Mouse (Mus musculus) lung, embryonic 16.5 days (tissue): ENCODE measurements around the gene Ppp2r1a. TPM values are rescaled to one million over a fixed set of nuclear protein-coding genes. Genes with fewer than 3 reads are reported as not detected.

Experiments used
- ATAC-seq: fragments of 200-750 bp; cut with Nextera tagmentation; 2 replicates; pipeline ENCODE4 v1.8.0; 2017; ENCODE audit warnings: low read depth, mild to moderate bottlenecking, moderate library complexity
- H3K27ac ChIP-seq: fragments of 300-500 bp; sonication (generic); 2 replicates; pipeline ENCODE4 v1.5.1; 2014; ENCODE audit warnings: mild to moderate bottlenecking, control low read depth, low read length
- H3K27me3 ChIP-seq: fragments of 300-500 bp; sonication (generic); 2 replicates; pipeline ENCODE4 v1.6.1; 2014; ENCODE audit warnings: low read depth, low read length, mixed read lengths; ENCODE audit not compliant: control insufficient read depth, insufficient read depth
- H3K36me3 ChIP-seq: fragments of 300-500 bp; sonication (generic); 2 replicates; pipeline ENCODE4 v1.6.1; 2014; ENCODE audit warnings: low read length; ENCODE audit not compliant: control insufficient read depth, insufficient read depth
- H3K4me1 ChIP-seq: fragments of 300-500 bp; sonication (generic); replicated peaks from 2 replicates; pipeline ENCODE4 v1.6.1; 2014; ENCODE audit warnings: low read length, mixed read lengths; ENCODE audit not compliant: control insufficient read depth, insufficient read depth
- H3K4me2 ChIP-seq: fragments of 300-500 bp; sonication (generic); 2 replicates; pipeline ENCODE4 v1.6.1; 2014; ENCODE audit warnings: low read depth, low read length, control low read depth
- H3K4me3 ChIP-seq: fragments of 300-500 bp; sonication (generic); 2 replicates; pipeline ENCODE4 v1.5.1; 2014; ENCODE audit warnings: mild to moderate bottlenecking, low read length, control low read depth
- H3K9ac ChIP-seq: fragments of 300-500 bp; sonication (generic); 2 replicates; pipeline ENCODE4 v1.6.1; 2014; ENCODE audit warnings: low read length, control low read depth
- H3K9me3 ChIP-seq: fragments of 300-500 bp; sonication (generic); 2 replicates; pipeline ENCODE4 v1.6.1; 2016; ENCODE audit warnings: low read length; ENCODE audit not compliant: control insufficient read depth
- WGBS: fragments of 180-500 bp; shearing (Covaris S2); extraction: QIAGEN DNeasy Blood & Tissue Kit; methylation state at CpG from one replicate; pipeline ENCODE4 v1.1.7; 2014; 5-methylcytosine and 5-hydroxymethylcytosine counted together
- polyA plus RNA-seq: library from polyadenylated mRNA; unstranded; fragments of >200 nt; fragmentation: Nextera tagmentation; extraction: Ambion mirVana; gene quantifications from 2 replicates; pipeline ENCODE4 v1.2.1, GENCODE M21; 2015

Ppp2r1a gene
- polyA plus RNA-seq, 1 experiment from 2014 or later: 364 TPM

DNA sequence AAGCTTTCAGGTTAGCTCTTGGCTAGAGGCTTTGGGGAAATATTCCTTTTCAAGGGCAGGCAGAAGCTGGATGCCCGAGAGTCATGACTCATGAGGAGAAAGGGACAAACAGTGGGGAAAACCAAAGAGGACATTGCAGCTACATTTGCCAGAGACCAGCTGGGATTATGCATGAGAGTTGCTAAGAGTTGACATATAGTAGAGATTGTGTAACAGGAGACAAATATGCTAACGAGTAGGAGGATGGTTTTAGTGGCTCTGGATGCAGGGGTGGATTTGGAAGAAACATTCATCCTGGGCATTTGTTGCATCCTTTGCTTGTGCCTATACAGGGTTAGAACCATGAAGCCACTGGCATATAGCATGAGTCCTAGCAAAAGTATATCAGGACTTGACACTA lies 48.6 kb downstream of the Ppp2r1a start:
- H3K9me3 ChIP-seq: no peaks in the 10 kb centered on the region
- no peak overlapping the region for H3K4me2 ChIP-seq
- H3K27ac ChIP-seq: no peak overlapping the region
- ATAC-seq: no peak
- H3K4me3 ChIP-seq: no peak overlapping the region
- WGBS: 64% methylated on average over 2 of the region's 2 CpGs
- no peaks in the 10 kb centered on the region for H3K4me1 ChIP-seq
- H3K9ac ChIP-seq: no peak overlapping the region
- no peaks in the 10 kb centered on the region for H3K27me3 ChIP-seq
- H3K36me3 ChIP-seq: no peaks in the 10 kb centered on the region

DNA sequence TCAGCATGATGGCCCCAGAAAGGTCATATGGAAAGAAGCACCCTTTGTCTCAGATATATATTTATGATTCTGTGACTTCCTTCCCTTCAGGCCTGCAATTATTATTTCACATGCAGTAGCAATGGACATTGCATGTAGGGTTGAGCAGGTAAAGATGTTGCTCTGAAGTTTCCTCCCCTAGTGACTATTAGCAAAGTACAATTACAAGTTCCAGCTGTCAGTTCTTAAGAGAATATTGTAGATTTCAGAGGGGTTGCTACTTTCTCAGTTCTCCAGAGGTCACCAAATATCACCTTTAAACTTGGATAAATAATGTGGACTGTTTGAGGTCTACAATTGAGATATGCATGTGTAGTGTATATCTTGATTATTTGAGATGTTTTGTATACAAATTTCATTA lies 51.3 kb downstream of the Ppp2r1a start, which contains the start of gene Vmn1r233:
Gene Vmn1r233 (minus strand): TSS at position 101 of the 400 bp plus-strand sequence.
- Histone ChIP-seq H3K9ac (no peak within 1 kb of the TSS), H3K9me3 (no peaks in the 10 kb centered on the region), H3K36me3 (no peaks in the 10 kb centered on the region), H3K27me3 (no peaks in the 10 kb centered on the region), H3K4me3 (no peak within 1 kb of the TSS), H3K27ac (no peak within 1 kb of the TSS), H3K4me1 (no peaks in the 10 kb centered on the region), H3K4me2 (no peak within 1 kb of the TSS)
- ATAC-seq: no peak

DNA sequence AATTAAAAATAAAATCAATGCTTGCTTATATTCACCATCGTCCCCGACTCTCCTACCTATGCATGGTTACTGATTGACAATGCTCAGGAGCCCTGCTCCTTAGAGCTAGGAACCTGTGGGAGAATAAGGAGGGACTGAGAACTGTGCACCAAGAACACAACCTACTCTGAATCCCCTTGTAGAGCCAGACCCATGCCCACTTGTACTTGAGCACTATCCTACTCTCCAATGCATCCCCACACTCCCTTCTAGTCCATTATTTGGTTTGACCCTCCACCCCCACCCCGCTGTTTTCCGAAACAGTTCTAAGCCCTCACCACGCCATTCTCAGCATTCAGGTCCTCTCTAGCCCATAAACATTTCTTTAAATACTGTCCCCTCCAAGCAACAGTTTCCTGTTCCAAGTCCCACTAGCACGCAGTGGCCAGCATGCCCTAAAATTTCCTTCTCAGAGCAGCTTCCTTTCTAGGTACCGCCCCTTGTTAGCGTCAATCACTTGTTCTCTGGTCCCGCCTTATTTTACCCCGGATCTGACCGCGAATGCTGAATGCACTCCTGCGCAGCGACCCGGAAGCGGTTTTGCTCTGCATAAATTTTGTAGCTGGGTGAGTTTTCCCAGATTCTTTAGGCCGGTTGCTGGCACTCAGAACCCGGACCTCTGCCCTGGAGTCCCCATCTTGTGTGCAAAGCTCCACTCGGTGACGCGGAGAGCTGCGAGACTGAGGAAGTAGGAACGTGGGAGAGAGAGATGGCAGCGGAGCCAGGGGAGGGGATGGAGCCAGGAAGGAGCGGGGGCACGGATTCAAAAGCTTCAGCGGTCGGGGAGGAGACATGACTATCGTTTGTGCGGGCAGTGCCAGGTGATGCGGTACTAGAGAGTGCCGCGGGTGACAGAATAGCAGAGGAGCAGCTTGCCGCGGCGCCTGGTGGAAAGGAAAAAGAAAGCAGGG lies 63.5 kb downstream of the Ppp2r1a start, which contains the start of gene Zfp160:
Gene Zfp160 (plus strand): TSS at position 522 of the 950 bp plus-strand sequence.
- 5% methylated on average over 36 of the region's 36 CpGs for WGBS
- ATAC-seq: peak; percentile 99
- Histone ChIP-seq H3K4me1 (peaks cover 11% of the 10 kb centered on the region), H3K9me3 (no peaks in the 10 kb centered on the region), H3K4me3 (peak within 1 kb of the TSS; percentile 77), H3K36me3 (peaks cover 15% of the 10 kb centered on the region), H3K4me2 (peak within 1 kb of the TSS; percentile 80), H3K27me3 (no peaks in the 10 kb centered on the region), H3K27ac (peak within 1 kb of the TSS; percentile 86), H3K9ac (peak within 1 kb of the TSS; percentile 85)

DNA sequence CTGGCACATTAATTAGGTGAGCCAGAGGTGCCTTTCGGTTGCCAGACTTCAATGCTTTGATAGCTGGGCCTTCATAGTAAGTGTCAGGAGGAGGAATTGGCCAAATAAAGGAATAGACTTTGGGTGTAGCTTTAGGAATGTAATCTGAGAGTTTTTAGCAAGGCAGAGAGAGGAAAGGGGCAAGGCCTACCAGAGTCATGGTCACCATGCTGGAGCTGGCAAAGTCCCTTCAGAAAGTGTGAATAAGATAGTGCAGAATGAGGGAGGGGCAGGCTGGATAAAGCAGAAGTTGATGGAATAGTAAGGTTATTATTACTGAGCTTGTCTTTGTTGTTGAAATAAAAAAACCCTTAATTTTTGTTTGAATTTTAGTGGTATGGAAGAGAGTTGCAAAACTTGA lies 64.6 kb downstream of the Ppp2r1a start:
- Histone ChIP-seq H3K36me3 (peaks cover 15% of the 10 kb centered on the region), H3K4me1 (peaks cover 11% of the 10 kb centered on the region), H3K4me3 (peak overlapping the region; percentile 77), H3K4me2 (peak overlapping the region; percentile 80), H3K27ac (peak overlapping the region; percentile 86; the same call in 1 of the 2 replicates), H3K27me3 (no peaks in the 10 kb centered on the region), H3K9ac (peak overlapping the region; percentile 85), H3K9me3 (no peaks in the 10 kb centered on the region)
- WGBS: 14% methylated on average over 1 of the region's 1 CpGs
- ATAC-seq: no peak

Other genes starting within 250 kb of the Ppp2r1a start
- not detected in 2 replicates for gene Vmn1r227, start 215.5 kb upstream of the Ppp2r1a start, polyA plus RNA-seq
- not detected in 2 replicates for gene Vmn1r228, start 159.2 kb upstream of the Ppp2r1a start, polyA plus RNA-seq
- gene Vmn1r229, start 133.8 kb upstream of the Ppp2r1a start, polyA plus RNA-seq: not detected in 2 replicates
- gene Vmn1r230, start 104.9 kb upstream of the Ppp2r1a start, polyA plus RNA-seq: not detected in 2 replicates
- not detected in 2 replicates for gene Vmn1r231, start 40.2 kb upstream of the Ppp2r1a start, polyA plus RNA-seq
- gene Vmn1r232, start 25.6 kb upstream of the Ppp2r1a start, polyA plus RNA-seq: not detected in 2 replicates
- not detected in 2 replicates for gene Vmn1r233, start 51.2 kb downstream of the Ppp2r1a start, polyA plus RNA-seq
- gene Zfp160, start 63.6 kb downstream of the Ppp2r1a start, polyA plus RNA-seq: 12.4 and 14.4 TPM in 2 replicates